Mouse (Mus musculus) liver, postnatal 0 days (tissue): Measurements from ENCODE around the gene Gdnf. TPM values are rescaled to one million over a fixed set of nuclear protein-coding genes. Genes with fewer than 3 reads are reported as not detected.

ENCODE experiments used
- ATAC-seq: fragments of 200-750 bp; cut with Nextera tagmentation; 2 replicates; pipeline ENCODE4 v1.8.0; 2017; ENCODE audit warnings: mild to moderate bottlenecking, moderate library complexity
- DNase-seq: peaks from one replicate; pipeline ENCODE4 v3.0.0-alpha.2; 2016
- H3K27ac ChIP-seq: fragments of 300-500 bp; sonication (generic); 2 replicates; pipeline ENCODE4 v1.5.1; 2014; ENCODE audit warnings: antibody characterized with exemption, moderate library complexity, mild to moderate bottlenecking, low read depth
- H3K27me3 ChIP-seq: fragments of 300-500 bp; sonication (generic); 2 replicates; pipeline ENCODE4 v1.6.1; 2014; ENCODE audit warnings: low read length, control low read depth, mixed read lengths; ENCODE audit not compliant: insufficient read depth
- H3K36me3 ChIP-seq: fragments of 300-500 bp; sonication (generic); replicated peaks from 2 replicates; pipeline ENCODE4 v1.6.1; 2014; ENCODE audit warnings: mild to moderate bottlenecking, control low read depth, low read length, moderate library complexity, mixed read lengths; ENCODE audit not compliant: insufficient read depth
- H3K4me1 ChIP-seq: fragments of 300-500 bp; sonication (generic); 2 replicates; pipeline ENCODE4 v1.6.1; 2014; ENCODE audit warnings: antibody characterized with exemption, mild to moderate bottlenecking, control low read depth; ENCODE audit not compliant: insufficient read depth
- H3K4me2 ChIP-seq: fragments of 300-500 bp; sonication (generic); 2 replicates; pipeline ENCODE4 v1.6.1; 2014; ENCODE audit warnings: low read depth, mild to moderate bottlenecking, low read length, moderate library complexity, mixed read lengths
- H3K4me3 ChIP-seq: fragments of 300-500 bp; sonication (generic); 2 replicates; pipeline ENCODE4 v1.5.1; 2014; ENCODE audit warnings: low read depth, low read length
- H3K9ac ChIP-seq: fragments of 300-500 bp; sonication (generic); replicated peaks from 2 replicates; pipeline ENCODE4 v1.6.1; 2014; ENCODE audit warnings: mild to moderate bottlenecking, moderate library complexity
- H3K9me3 ChIP-seq: fragments of 300-500 bp; sonication (generic); 2 replicates; pipeline ENCODE4 v1.6.1; 2016; ENCODE audit warnings: mild to moderate bottlenecking, control low read depth, low read length, mixed read lengths
- CTCF ChIP-seq: sonication (generic); IDR thresholded peaks from 2 replicates; pipeline ENCODE4 v1.5.1; 2016; ENCODE audit warnings: antibody characterized with exemption, low read depth
- EP300 ChIP-seq: IDR thresholded peaks from 2 replicates; pipeline ENCODE4 v1.6.1; 2016; ENCODE audit warnings: antibody characterized with exemption, low read depth, mild to moderate bottlenecking
- WGBS: fragments of 180-500 bp; shearing (Covaris S2); extraction: QIAGEN DNeasy Blood & Tissue Kit; methylation state at CpG from one replicate; pipeline ENCODE4 v1.1.7; 2014; ENCODE audit not compliant: insufficient replicate concordance; 5-methylcytosine and 5-hydroxymethylcytosine counted together
- polyA plus RNA-seq: library from polyadenylated mRNA; unstranded; fragments of >200 nt; fragmentation: Nextera tagmentation; extraction: Ambion mirVana; gene quantifications from 2 replicates; pipeline ENCODE4 v1.2.1, GENCODE M21; 2015

The Gdnf gene
- polyA plus RNA-seq, 1 experiment from 2014 or later, result not detected

- DNase-seq (no peak), ATAC-seq (no peak)
- no peaks in the 10 kb centered on the region for H3K4me1 ChIP-seq
- H3K9me3 ChIP-seq, result no peaks in the 10 kb centered on the region
- no peak for TF ChIP-seq EP300
- TF ChIP-seq CTCF, result no peak
- no peaks in the 10 kb centered on the region for H3K27me3 ChIP-seq
- no peak overlapping the region for H3K27ac ChIP-seq
- H3K4me3 ChIP-seq, result no peak overlapping the region
- no peaks in the 10 kb centered on the region for H3K36me3 ChIP-seq
- H3K9ac ChIP-seq, result no peak overlapping the region
- no peak overlapping the region for H3K4me2 ChIP-seq
- 72% methylated on average over 4 of the region's 4 CpGs for WGBS
Measured at GRCm38 (mm10) chr15:7842398-7842797, 31.8 kb downstream of the Gdnf start.

GRCm38 (mm10) chr15:7857418-7857817, 46.8 kb downstream of the Gdnf start:
- Histone ChIP-seq H3K4me1 (no peaks in the 10 kb centered on the region), H3K9ac (no peak overlapping the region), H3K4me3 (no peak overlapping the region), H3K36me3 (no peaks in the 10 kb centered on the region), H3K27me3 (no peaks in the 10 kb centered on the region), H3K9me3 (no peaks in the 10 kb centered on the region), H3K4me2 (no peak overlapping the region), H3K27ac (no peak overlapping the region)
- 77% methylated on average over 13 of the region's 13 CpGs for WGBS
- TF ChIP-seq CTCF (no peak), EP300 (no peak)
- ATAC-seq (no peak), DNase-seq (no peak)

- WGBS, result 74% methylated on average over 5 of the region's 5 CpGs
- no peak for ATAC-seq
- TF ChIP-seq CTCF, result no peak
- TF ChIP-seq EP300, result no peak
- no peak overlapping the region for H3K4me2 ChIP-seq
- DNase-seq, result no peak
- no peaks in the 10 kb centered on the region for H3K27me3 ChIP-seq
- no peaks in the 10 kb centered on the region for H3K9me3 ChIP-seq
- H3K9ac ChIP-seq, result no peak overlapping the region
- no peaks in the 10 kb centered on the region for H3K4me1 ChIP-seq
- no peaks in the 10 kb centered on the region for H3K36me3 ChIP-seq
- H3K27ac ChIP-seq, result no peak overlapping the region
- H3K4me3 ChIP-seq, result no peak overlapping the region
Measured at GRCm38 (mm10) chr15:7858841-7859240, 48.2 kb downstream of the Gdnf start.

- ATAC-seq (no peak), DNase-seq (no peak)
- WGBS, result 81% methylated on average over 5 of the region's 5 CpGs
- Histone ChIP-seq H3K9ac (no peak overlapping the region), H3K27me3 (no peaks in the 10 kb centered on the region), H3K27ac (no peak overlapping the region), H3K4me3 (no peak overlapping the region), H3K36me3 (no peaks in the 10 kb centered on the region), H3K4me1 (no peaks in the 10 kb centered on the region), H3K9me3 (no peaks in the 10 kb centered on the region), H3K4me2 (no peak overlapping the region)
- TF ChIP-seq EP300 (no peak), CTCF (no peak)
Measured at GRCm38 (mm10) chr15:7862890-7863289, 52.2 kb downstream of the Gdnf start.

- ATAC-seq, result no peak
- H3K27ac ChIP-seq, result no peak overlapping the region
- H3K4me2 ChIP-seq, result no peak overlapping the region
- H3K9ac ChIP-seq, result no peak overlapping the region
- TF ChIP-seq EP300 (no peak), CTCF (no peak)
- H3K4me1 ChIP-seq, result no peaks in the 10 kb centered on the region
- 64% methylated on average over 5 of the region's 5 CpGs for WGBS
- H3K27me3 ChIP-seq, result no peaks in the 10 kb centered on the region
- DNase-seq, result no peak
- H3K36me3 ChIP-seq, result no peaks in the 10 kb centered on the region
- no peak overlapping the region for H3K4me3 ChIP-seq
- no peaks in the 10 kb centered on the region for H3K9me3 ChIP-seq
Measured at GRCm38 (mm10) chr15:7863328-7863727, 52.7 kb downstream of the Gdnf start.

- DNase-seq (no peak), ATAC-seq (no peak)
- Histone ChIP-seq H3K36me3 (no peaks in the 10 kb centered on the region), H3K4me3 (no peak overlapping the region), H3K27ac (no peak overlapping the region), H3K27me3 (no peaks in the 10 kb centered on the region), H3K4me1 (no peaks in the 10 kb centered on the region), H3K4me2 (no peak overlapping the region), H3K9ac (no peak overlapping the region), H3K9me3 (no peaks in the 10 kb centered on the region)
- TF ChIP-seq EP300, result no peak
- no peak for TF ChIP-seq CTCF
- whole genome bisulfite sequencing, result 72% methylated on average over 3 of the region's 3 CpGs
Measured at GRCm38 (mm10) chr15:7865305-7865704, 54.7 kb downstream of the Gdnf start.

- ATAC-seq, result no peak
- TF ChIP-seq EP300 (no peak), CTCF (no peak)
- 63% methylated on average over 5 of the region's 5 CpGs for WGBS
- no peak for DNase-seq
- Histone ChIP-seq H3K9ac (no peak overlapping the region), H3K9me3 (no peaks in the 10 kb centered on the region), H3K4me2 (no peak overlapping the region), H3K27ac (no peak overlapping the region), H3K4me3 (no peak overlapping the region), H3K36me3 (no peaks in the 10 kb centered on the region), H3K4me1 (no peaks in the 10 kb centered on the region), H3K27me3 (no peaks in the 10 kb centered on the region)
Measured at GRCm38 (mm10) chr15:7872473-7872872, 61.8 kb downstream of the Gdnf start.
